Mouse (Mus musculus) embryo, embryonic 11.5 days (tissue): ENCODE measurements around the gene Flnc.

Source experiments
- DNase-seq: peaks from one replicate; pipeline ENCODE4 v3.0.0-alpha.2; 2012; ENCODE audit warnings: low read depth, low spot score

Flnc gene

DNA sequence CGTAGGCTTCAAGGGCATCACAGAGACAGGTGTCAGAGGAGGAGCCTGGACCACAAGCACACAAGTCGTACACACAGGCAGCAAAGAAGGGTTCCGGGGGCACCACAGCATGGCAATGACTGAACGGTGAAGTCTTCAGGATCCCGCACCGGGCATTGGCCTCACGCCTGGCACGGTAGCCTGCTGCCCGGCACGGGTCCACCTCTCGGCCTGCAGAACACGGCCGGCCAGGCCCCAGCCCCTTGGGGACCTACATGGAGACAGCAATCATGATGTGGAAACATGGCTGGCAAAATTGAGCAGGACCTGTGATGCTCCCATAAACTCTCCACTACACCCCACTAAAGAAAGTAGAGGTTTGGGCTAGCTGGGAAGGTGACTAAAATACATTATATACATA lies 49.6 kb downstream of the Flnc start:
- DNase-seq = no peak

DNA sequence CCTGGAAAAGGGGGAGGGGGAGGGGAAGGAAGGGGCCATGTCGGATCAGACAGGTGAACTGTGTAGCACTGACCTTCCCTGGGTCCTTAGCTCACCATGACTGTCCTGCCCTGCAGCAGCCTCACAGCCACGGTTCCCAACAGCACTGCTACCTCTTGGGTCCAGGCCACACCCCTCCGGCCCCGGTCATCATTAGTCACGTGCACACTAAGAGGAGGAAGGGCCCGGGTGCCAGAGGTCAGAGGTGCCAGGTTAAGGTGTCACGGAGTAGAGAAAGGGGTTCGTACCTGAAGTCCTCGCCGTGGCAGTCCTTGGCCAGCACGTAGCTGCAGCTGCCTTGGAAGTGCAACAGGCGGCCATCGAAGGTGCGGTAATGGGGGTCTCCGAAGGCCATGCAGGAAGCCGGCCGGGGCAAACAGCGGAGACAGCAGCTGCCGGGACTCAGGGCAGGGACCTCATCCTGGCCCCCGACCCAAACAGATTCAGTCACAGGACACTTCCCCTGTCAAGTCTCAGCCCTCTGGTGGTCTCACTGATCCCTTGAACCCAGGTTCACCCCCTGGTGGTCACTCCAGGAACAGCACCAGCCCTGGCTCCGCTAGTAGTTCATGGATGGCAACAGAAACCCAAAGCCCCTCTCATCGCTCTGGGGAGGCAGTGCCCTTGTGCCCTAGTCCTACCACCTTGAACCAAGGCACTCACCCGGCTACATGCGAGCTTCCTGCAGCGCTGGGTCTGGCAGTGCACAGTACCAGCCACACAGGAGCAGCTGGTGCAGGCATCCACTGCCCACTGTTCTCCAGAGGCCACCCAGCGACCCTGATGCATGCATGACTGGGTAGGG lies 51.9 kb downstream of the Flnc start:
- peak; percentile 69 for DNase-seq

DNA sequence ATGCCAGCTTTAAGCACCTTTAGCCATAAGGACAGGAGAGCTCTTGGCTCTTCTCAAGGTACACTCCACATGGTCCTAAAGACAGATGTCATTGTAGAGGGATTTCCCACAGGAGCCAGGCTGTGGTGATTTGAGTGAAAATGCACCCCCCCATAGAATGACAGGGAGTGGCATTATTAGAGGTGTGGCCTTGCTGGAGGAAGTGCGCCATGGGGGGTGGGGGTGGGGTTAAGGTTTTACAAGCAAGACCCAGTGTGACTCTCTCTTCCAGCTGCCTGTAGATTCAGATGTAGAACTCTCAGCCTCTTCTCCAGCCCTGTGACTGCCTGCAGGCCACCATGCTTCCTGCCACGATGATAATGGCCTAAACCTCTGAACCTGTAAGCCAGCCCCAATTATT lies 52.9 kb downstream of the Flnc start:
- no peak for DNase-seq

DNA sequence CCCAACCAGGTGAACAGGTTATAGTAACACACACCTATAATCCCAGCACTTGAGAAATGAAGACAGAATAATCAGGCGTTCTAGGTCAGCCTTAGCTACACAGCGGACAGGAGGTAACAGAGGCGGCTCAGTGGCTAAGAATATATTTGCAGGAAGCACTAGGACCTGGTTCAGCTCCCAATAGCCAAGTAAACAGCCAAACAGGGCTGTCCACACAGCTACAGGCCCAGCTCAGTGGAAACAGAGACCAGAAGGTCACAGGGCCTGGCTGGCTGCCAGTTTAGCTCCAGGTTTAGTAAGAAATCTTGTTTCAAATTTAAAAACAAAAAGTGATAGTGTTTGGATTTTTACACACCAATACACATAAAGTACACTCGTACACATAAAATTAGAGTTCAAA lies 61.0 kb downstream of the Flnc start:
- no peak for DNase-seq

DNA sequence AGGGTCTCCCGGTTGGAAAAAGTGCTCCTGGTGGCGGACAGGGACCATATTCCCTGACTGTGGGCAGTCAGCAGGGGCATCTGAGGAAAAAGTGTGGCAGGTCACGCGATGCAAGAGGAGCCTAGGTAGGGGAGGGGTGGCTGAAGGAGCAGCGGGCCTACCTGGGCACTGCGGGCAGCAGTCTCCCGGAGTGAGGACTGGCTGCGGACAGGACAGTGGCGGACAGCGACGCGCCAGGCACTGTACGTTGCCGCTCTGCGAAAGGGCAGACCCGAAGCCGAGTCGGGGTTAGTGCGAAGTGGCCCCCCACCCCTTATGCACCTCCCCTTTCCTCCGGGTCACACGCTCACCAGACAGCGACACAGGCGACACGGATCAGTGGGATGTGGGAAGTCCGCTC lies 63.2 kb downstream of the Flnc start:
- DNase-seq = no peak

DNA sequence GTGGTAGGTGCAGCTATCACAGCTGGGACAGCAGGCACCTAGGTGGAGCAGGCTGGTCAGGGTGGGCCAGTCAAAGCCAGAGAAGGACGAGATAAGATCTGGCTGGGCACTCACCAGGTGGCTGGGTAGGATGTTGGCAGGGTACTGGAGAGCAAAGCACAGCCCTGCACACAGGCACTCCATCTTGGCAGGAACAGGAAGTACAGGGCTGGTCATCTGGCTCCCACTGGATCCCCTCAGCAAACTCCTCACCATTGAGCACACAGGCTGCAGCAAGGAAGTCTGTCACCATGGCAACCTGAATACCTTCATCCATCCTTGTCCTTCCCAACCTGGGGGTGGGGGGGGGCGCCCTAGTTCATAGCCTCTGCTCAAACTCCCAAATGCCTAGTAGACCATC lies 64.7 kb downstream of the Flnc start:
- DNase-seq = no peak

DNA sequence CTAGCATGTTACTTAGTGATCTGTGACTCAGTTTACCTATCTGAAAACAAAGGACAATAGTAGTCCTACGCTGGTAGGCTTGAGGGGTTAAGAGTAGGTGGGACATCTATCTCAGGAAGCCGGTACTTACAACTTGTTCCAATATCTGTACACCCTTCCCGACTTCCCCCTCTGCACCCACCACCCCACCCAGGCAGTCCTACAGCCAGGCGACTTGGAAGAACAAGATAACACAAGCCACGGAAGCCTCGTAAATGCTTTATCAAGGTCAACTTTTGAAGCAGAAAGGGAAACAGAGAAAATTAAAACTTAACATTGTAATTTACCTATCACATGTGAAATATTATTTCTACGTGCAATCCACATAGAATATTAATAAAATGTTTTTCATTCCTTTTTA lies 67.1 kb downstream of the Flnc start:
- no peak for DNase-seq

DNA sequence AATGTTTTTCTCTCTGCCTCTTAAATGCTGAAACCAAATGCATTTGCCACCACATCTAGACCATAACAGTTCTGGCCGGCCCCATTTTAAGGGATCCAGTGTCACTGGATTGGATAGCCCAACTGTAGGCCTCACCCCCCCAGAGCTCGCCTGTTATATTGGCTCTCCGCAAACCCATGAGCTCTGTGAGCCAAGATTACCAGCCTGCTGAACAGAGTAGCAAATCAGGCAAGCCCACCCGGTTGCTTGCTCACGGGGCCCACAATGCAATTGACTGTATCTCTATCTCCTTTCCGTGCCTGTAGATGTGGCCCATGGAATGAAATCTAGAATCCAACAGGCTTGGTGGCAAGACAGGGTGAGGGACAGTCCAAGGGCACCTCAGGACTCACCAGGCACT lies 67.8 kb downstream of the Flnc start:
- no peak for DNase-seq

DNA sequence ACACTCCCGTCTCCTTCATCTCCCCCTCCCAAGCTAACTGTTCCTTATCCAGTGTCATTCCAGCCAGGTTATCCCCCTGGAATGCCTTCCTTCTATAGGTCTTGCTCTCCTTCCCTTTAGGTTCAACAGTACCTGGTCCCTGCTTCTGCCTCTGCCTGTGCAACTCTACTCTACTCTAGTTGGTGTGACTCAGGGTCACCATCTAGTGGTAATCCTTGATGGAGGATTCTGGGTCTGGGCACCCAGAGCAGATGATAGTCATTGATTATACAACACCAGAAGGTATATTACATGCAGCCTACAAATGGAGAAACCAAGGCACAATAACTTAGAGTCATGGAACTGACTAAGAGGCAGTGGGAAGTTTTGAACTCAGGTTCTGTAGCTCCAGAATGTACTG lies 68.5 kb downstream of the Flnc start:
- DNase-seq = no peak

DNA sequence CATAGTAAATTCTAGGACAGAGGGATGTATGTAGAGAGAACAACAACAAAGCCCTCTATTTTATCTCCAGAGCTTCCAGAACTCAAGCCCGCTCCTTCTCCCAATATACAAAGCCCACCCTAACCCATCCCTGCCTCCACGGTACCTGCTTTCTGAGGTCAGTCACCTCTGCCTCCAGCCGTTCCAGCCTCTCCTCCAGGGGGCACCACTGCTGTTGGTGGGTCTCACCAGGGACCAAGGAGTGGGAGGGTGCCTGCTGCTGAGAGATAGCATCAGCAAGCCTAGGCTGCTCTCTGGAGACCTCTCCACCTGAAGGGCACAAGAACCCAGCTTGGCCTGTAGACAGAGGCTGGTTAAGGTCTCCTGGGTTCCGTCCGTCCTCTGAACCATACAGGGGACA lies 72.4 kb downstream of the Flnc start:
- no peak for DNase-seq

DNA sequence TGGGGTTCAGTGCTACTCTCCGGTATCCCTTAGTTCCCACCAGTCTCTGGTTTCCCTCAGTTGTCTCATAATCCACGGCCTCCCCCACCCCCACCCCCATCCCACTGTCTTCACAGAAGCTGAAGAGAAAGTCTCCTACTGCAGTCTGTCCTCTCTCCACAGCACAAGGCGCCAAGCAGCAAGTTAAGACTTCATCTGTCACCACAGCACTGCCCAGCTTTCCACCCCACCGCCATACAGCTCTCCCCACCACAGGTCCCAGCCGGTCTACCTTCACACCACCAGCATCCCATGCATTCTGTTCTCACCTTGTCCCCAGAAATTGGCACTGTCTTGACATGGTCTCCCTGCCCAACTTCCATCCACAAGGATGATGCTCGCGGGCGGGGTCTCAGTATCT lies 73.8 kb downstream of the Flnc start:
- DNase-seq = no peak

DNA sequence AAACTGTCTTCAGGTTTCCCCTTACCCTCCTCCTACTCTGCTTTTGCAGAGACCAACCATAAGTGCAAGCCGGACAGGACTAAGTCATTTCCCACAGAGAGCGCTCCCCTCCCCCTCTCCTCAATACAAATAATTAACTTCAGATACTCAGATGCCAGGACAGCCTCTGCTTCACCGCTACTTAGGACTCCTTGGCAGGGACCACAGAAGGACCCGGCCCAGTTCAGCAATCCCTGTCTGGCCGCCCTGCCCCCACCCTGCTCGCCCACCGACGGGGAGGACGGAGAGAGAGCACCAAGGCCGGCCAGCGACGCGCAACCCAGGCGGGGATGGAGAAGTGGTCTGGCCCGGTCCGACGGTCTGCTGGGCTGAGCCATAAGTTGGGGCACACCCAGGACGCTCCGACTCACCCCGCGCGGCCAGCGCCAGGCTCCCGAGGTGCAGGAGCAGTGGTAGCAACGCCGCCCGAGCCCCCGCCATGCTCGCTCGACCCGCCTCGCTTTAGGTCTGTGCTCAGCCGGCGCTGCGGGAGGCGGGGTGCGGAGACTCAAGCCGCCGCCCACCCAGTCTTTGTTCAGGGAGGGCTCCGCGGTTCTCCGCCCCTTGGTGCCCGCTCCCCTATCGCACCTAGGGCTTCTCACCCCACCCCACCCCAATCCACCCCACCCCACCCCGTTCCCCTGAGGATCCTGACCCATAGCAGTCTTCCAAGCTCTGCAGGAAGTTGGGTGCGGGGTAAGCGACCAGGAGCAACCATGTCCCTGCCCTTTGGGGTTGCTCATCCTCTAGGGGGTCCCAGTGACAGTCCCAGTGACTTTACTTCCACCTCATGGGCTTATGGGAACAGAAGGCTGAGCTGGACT lies 74.6 kb downstream of the Flnc start, which contains the start of gene Kcp:
Gene Kcp, minus strand, starts transcription at position 506 of the 863 bp plus-strand sequence.
- no peak for DNase-seq

DNA sequence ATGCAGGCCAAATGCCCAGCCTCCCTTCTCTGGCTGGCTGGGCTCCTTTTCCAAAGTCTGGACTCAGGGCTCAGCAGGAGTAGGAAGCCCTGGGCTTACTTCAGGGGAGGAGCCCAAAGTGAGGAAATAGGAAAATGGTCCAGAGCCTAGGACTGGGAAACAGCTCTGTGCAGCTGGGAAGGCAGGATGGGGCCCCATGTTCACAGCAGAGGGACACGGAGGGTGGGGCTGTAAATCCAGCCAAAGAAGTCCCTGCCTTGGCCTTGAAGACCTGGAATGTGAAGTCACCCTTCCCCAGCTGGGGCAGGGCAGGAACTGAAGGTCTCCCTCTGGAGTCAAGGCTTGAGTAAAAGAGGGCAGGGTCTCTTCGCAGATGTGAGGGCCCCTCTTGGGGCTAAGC lies 76.0 kb downstream of the Flnc start:
- DNase-seq = no peak
